Mouse (Mus musculus) thymus, postnatal 10 days (tissue): ENCODE data around the gene Lrp1.

Source experiments
- DNase-seq, 2 experiments: peaks; one replicate each; pipeline ENCODE4 v3.0.0; 2021; ENCODE audit warnings: low spot score in 2 of 2

Gene Lrp1

GRCm38 (mm10) chr10:127520714-127521357 lies 100.1 kb downstream of the Lrp1 start:
- DNase-seq = no peak

- DNase-seq = no peak
Measured at GRCm38 (mm10) chr10:127519903-127520713, 100.8 kb downstream of the Lrp1 start.

- no peak for DNase-seq
Measured at GRCm38 (mm10) chr10:127519041-127519701, 101.8 kb downstream of the Lrp1 start.

DNA sequence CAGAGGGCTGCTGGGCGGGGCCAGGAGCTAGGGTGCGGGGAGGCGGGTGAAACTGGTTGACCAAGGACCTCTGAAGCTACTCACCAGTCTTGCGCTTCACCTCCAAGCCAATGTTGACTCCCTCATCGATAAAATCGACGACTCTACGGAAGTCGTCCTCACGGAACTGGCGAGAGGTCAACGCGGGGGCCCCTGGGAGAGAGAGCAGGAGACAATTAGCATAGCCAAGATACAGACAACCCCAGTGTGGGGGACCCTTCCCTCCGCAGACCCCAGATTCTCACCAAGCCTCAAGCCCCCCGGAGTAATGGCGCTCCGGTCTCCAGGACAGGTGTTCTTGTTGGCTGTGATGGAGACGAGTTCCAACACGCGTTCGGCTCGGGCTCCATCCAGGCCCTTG lies 103.0 kb downstream of the Lrp1 start:
- DNase-seq = no peak

GRCm38 (mm10) chr10:127516576-127517260 lies 104.2 kb downstream of the Lrp1 start:
- no peak for DNase-seq

DNA sequence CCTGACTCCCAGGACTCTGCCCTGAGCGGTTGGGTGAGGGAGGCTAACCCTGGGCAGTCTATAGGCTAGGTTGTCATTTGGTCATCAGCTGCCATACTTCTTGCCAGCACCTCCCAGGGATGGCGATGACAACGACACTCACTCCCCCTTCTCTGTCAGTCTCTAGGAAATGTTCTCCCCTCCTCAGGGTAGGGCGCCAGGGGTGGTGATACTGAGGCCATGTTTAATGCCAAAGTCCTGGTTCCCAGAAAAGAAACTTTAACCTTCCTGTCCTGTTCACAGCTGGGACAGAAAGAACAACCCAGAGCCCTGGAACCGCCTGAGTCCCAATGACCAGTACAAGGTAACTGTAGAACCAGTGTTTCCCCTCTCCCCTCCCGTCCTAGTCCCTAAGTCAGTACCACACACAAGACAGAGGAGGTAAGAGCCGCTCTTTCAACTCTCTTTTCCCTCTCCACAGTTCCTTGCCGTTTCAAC lies 104.9 kb downstream of the Lrp1 start:
- DNase-seq = no peak

DNA sequence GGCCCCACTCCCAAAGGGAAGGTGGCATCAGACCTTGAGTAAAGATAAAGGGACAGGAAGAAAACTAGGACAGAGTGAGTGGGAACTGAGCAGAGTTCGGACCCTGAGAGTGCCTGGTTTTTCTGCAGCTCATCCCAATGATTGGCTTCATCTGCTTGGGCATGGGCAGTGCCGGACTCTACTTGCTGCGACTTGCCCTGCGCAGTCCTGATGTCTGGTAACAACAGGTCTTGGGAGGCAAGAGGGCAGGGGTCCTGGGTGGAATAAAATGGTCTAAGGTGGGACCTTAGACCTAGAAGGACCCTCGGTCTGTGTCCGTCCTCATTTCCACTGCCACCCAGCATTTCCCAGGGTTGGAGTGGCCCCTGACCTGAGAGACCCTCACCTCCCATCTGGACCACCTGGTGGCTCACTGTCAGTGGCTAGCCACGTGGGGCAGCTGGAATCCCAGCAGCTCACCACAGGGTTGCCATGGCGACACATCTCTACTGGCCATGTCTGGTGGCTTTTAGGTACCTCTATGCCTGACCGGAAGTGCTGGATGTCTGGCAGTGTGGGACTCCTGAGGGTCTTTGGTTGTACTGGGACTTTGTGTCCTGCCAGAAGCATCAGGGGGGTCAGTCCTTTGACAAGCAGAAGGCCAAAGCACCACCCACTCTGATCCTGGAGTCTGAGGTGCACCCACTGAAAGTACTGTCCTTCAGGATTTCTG lies 105.5 kb downstream of the Lrp1 start:
- DNase-seq = no peak

DNA sequence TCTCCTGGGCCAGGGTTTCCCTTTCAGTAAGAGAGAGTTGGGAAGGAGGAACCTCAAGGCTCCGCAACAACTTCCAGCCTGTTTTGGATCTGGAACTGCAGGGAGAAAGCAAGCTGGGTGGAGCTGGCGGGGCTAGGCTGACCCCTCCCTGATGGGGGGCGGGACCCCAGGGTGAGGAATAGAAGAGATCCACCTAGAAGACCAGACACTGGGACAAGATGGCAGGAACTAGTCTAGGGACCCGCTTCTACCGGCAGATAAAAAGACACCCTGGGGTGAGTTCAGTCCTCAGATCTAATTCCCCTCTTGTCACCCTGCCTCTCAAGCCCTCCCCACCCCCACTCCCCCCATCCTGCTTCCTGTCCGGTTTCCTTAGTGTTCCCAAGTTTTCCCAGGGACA lies 106.2 kb downstream of the Lrp1 start, which contains the start of gene Ndufa4l2:
Gene Ndufa4l2, plus strand, starts transcription at position 204 of the 400 bp plus-strand sequence.
- no peak for DNase-seq

DNA sequence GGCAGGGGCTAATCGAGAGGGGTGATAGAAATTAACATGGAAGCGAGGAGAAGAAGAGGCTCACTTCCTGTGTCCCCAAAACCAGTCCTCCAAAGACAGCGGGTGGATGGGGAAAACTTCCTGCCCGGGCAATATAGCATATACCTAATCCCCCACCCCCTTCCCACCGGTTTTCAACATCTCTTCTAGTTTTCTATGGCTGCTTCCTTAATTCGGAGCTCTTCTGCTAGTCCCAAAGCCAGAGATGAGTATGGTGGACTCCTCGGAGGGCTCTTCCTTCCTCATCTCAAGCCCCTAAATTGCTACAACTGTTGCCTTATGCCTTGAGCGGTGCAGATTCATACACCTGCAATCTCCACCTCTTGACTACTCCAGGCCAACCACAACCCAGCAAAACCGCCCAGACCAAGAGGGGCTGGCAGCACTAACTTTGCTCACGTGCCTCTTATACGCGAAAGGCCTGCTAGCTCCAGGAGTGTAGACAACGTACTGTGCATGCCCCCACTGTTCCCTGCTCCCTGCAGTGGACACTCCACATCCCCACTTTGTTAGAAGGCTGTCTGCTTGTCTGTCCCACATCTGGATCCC lies 106.7 kb downstream of the Lrp1 start:
- no peak for DNase-seq

GRCm38 (mm10) chr10:127513501-127514091 lies 107.4 kb downstream of the Lrp1 start:
- DNase-seq = no peak

DNA sequence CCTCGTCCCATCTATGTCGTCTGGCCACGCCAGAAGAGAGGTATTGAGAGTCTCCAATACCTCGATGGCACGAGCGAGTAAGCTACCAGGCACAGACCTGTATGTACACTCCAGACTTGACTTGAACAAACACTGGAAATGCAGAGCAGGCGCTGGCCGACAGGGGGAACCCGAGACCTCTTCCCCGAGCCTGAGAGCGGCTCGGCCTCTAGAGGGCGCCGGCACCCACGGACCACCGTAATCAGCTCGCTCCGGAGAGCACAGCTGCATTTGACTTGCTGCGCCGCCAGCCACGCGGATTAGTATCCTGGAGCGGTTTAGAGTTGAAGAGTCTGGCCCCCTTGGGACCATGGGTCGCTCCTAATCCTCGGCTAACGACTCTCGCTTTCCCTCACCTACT lies 108.1 kb downstream of the Lrp1 start:
- DNase-seq = peak; percentile 79 to 96

DNA sequence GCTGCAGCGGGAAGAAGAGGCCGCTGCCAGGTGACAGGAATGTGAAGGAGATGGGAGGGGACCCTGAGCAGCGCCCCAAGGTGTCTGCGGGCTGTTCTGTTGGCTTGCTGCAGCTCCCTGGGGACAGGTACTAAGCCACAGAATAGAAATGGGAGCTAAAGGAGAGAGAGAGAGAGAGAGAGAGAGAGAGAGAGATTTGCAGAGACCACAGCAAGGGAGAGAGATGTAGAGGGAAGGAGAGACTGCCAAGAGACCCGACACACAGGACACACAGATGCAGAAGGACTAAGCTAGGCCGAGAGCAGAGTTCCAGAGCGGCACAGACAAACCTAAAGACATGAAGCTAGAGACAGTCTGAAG lies 108.7 kb downstream of the Lrp1 start:
- DNase-seq = no peak

DNA sequence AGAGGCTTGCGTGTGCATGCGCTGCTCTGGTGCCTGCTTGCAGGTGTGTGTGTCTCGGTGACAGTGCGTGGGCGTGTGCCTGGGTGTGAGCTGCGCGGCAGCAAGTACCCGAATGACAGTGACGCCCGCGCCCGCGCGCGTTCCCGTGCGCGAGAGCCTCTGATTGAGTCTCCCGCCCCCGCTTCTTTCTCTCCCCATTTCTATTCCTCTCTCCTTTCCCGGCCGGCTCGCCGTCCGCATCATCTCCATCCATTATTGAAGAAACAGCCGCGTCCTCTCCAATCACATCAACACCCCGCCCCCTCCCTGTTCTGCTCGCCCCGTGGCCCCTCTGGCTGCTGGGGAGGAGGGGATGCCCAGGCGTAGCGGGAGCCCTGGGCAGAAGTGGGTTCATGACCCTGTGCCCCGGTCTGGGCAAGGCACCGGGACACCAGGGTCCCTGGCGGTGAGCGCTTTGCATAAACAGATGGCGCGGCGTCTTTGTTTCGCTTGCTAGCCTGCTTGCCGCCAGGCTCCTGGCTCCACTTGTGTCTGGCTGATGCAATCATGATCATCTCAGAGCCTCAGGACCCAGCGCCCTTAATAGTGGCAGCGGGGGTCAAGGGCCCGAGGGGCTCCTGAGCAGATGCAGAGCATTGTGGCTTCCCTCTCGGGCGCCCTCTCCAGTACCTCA lies 109.2 kb downstream of the Lrp1 start:
- DNase-seq = peak; percentile 58 to 62

- no peak for DNase-seq
Measured at GRCm38 (mm10) chr10:127510895-127511617, 109.9 kb downstream of the Lrp1 start.

DNA sequence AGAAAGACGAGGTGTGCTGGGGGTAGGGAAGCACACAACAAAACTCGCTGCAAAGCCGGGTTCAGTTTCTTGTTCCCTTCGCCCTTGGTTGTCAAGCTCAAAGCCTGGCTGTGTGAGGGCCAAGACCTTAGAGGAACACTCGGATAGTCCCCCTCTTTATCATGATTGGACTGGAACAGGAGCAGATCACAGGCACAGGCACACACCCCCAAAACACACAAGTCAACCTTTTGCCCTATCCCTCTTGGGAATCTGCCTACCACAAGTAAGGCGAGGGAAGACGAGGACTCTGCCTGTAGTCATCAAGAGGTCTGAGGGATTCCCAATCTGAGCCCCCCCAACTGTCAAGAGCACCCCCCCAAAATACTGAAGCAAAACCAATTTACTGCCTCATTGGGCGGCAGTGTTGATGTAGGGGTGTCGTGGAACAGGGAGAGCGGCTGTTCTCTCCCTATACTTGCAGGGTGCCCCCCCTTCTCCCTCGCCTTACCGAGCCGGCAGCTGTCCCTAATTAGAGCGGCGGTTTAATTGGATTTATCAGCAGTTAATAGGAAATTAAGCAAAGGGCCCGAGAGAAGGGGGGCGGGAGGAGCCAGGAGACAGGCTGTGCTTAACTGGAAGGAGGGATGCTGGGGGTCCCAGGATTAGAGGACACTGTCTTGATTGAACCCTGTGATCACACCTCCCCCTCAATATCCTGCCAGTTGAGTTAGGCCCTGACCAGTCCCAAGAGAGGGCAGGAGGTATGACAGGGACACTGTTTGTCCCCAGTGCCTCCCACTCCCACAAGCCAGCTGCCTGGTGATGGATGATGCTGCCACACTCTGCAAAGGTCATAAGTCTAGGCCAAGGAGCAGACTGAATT lies 110.9 kb downstream of the Lrp1 start:
- DNase-seq = no peak

- peak; percentile 74 to 92 for DNase-seq
Measured at GRCm38 (mm10) chr10:127509051-127509836, 111.7 kb downstream of the Lrp1 start.

GRCm38 (mm10) chr10:127508239-127508638 lies 112.7 kb downstream of the Lrp1 start:
- peak; percentile 70 to 86 for DNase-seq
